Mouse (Mus musculus): ENCODE measurements around the gene Nprl3.
"Not testable (repeated sequence)": the region's sequence is repeated elsewhere in the genome, so short reads cannot be mapped to it uniquely, and the experiment has no call there.

Nprl3 gene

DNA sequence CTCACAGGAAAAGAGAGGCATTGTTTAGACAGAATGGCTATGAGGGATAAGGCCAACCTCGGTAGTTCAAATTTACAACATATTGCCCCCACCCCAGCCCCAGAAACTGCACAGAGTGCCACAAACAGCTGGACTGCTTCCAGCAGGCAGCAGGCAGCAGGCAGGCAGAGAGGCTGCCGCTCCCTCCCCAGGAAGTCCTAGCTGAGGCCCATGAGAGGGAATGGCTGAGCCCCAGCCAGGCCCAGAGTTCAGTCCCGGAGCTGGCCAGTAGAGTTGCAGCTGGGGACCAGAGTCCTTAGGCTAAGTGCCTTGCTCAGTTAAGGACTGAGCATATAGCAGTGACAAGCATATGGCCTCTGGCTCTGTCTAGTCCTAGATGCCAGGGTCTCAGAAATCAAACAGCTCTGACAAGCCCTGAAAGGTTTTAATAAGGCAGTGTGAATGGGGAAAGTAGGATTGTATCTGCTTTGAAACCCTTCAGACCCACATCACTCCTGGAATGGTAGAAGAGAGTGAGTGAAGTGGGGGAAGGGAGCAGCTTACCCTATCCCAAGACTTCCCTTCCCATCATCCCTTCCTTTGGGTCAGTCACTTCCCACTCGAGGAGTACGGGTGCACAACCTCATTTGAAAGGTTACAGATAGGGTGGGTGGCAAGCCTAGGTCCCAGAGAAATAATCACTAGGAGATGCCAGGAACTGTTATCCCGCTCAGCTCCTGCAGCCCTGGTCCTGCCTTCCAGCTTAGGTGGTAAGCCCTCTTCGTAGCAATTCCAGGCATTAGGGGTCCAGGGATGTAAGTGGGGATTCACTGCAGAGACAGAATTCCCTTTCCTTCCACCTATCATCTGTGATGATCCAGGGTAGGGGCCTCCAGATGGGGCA, 42.0 kb downstream of the Nprl3 start:
- DNase-seq (ENCODE audit: low read depth, low spot score) = no peak

DNA sequence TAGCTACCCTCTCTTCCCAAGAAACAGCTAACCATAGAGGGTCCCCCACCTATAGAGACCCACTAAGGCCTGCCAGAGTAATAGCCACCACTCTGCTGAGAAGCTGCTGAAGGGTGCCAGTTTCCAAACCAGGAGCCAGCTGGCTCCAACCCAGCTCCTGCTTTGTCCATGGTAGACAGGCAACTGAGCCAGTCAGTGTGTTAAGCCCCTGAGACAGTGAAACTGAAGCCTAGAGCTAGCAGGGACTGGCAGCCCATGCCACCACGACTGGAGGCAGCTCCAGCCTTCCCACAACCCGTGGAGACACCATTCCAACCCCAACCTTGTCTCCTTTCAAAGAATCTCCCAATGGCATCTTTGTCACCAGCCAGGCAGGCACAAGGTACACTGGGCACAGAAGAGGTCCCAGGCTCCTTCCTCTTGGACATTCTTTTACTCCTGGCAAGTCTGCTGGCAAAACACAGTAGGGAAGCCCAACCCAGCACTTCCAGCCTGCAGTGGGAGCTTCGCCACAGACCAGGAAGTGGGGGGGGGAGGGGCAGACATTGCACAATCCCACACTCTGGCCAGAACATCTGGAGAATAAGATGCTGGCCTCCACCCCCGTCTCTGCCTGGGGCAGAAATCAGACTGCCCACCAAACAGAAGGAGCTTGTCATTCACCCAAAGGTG, 42.9 kb downstream of the Nprl3 start:
- no peak for DNase-seq (ENCODE audit: low read depth, low spot score)

DNA sequence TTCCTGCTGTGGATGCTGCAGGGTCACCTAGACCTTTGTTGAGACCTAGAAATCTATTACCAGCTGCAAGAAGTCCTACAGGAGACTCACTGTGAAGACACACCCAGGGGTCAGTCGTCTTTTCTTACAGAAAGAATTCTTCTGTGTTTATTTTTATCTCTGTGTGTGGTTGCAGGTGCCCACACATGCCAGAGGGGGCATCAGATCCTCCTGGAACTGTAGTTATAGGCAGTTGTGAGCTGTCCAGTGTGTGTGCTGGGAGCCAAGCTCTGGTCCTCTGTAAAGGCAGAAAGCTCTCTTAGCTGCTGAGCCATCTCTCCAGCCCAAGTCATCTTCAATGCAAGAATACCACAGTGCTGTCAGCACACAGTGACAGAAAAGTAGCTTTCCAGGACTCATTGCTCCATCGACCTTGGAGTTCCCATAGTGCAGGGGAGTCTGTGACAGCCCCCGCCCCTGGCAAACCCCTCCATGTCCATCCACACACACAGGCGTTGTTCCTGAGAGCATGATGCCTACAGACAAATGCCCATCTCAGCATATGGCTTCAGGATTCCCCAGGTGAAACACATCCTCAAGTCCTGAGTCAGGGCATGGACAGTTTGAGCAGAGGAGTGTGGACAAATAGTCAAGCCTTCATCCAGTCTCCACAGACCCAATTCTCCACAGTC, 44.1 kb downstream of the Nprl3 start:
- DNase-seq (ENCODE audit: low read depth, low spot score) = no peak

DNA sequence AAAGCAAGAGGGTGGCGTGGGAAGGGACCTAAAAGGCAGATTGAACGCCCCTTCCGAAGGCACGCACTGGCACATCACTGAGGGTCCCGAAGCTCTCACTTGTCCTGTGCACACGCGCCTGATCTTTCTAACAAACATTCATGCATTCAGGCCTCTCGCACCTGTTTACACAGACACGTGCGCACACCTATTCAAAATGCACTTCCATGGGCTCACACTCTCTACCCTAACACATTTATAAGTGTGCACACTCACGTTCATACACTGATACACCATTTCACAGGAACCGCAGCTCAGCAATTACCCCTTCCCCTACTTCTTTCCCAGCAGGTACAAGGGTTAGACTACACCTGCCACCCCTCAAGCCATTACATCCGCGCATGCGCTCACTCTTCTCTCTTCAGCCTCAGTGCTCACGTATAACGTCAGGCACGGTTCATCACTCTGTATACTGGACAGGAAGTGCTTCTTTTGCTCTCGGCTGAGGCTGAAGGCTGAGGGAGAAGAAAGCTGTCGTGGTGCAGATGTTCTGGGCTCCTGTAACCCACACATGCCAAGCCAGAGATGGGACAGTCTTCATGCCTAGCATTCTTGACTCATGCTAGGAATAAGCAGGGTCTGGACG, 44.8 kb downstream of the Nprl3 start:
- DNase-seq (ENCODE audit: low read depth, low spot score) = no peak

DNA sequence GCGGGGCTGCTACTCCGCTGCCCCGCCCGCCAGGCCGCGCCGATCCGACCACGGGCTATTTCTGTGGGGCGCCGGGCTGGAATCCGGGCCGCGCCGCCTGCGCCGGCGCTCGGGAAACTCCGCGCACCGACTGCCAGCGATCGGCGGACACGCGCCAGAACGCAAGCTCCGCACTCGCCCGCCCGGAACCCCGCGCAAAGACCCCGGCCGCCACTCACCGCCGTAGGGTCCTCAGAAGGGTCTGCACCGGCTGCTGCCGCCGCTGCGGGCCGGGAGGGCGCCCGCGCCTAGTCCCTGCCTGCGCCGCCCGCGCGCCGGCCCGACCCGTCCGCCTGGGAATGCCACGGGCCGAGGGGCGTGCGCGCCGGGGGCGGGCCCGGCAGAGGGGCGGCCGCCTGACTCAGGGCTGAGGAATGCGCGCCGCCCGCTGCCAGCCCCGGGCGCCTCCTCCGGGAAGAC, 45.5 kb downstream of the Nprl3 start, which contains the start of gene Rhbdf1:
Gene Rhbdf1 (minus strand): TSS at position 350 of the 459 bp plus-strand sequence.
- no peak for DNase-seq (ENCODE audit: low read depth, low spot score)

DNA sequence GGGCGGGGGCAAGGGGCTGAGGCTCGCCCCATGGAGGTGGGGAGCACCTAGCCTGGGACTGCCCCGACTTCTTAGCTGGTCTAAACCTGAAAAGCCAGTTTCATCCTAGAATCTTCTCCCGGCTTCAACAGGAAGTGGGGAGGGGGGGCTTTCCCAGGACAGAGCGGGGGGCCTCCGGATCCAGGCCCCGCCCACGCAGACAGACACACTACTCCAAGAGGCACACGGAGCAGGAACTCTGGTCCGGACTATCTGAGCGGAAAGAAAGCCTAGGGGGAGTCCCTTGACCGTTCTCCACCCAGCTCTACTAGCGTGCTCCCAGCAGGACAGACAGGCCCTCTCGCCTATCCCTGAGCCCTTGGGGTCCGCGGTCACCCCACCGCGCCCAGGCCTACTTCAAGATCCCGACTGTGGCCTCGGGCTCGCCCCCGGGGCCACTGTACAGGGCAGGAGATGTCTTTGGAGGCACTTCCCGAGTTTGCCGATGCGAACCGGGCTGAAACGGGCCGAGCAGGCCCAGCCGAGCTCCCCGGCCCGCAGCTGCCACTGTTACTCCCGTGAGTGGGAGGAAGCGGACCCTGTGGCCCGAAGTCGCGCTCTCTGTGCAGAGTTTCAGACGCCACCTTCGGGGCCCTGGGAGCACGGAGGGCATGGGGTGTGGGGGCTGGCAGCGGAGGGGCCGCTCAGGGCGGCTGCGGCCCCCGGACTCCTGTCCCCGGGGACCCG, 46.1 kb downstream of the Nprl3 start:
- DNase-seq (ENCODE audit: low read depth, low spot score) = no peak

DNA sequence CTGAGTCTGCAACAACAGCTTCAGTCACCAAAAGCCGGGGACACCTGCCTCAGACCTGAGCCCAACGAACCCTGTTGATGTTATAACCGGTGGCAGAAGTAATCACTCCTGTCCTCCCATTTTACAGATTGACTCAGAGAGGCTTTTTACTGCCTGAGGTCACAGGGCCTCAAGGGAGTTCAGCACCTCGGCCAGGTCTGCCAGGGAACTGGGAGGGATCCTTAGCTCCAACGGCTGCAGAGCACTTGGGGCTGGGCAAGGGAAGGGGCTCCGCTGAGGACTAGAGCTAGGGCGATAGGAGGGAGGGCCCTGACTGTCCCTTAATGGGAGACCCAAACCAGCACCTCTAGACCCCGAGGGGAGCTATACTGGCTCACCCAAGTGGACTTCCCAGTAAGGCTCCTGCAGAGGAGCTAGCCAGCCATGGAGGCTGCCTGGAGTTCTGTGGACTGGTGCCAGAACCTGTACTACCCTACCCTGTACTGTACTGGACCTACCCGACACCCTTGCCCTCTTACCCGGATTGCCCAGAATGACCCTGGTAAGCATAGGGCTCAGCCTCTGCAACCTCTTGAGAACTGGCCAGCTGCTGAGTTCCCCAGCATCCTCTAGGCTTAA, 46.8 kb downstream of the Nprl3 start:
- no peak for DNase-seq (ENCODE audit: low read depth, low spot score)

DNA sequence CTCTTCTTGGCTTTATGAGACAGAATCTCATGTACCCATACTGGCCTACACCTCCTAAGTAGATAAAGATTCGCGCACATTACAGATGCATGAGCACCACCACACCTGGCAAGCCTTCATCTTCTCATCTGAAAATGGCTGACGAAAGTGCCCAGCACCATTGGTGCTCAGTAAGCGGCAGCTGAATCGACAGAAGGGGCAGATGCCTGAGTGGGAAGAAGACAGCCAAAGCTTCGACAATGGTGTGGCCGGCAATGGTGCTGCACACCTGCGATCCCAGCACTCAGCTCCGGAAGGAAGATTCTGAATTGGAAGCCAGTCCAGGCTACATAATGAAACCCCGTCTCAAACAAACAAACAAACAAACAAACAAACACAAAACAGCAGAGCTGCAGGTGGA, 48.2 kb downstream of the Nprl3 start:
- DNase-seq (ENCODE audit: low read depth, low spot score) = no peak

DNA sequence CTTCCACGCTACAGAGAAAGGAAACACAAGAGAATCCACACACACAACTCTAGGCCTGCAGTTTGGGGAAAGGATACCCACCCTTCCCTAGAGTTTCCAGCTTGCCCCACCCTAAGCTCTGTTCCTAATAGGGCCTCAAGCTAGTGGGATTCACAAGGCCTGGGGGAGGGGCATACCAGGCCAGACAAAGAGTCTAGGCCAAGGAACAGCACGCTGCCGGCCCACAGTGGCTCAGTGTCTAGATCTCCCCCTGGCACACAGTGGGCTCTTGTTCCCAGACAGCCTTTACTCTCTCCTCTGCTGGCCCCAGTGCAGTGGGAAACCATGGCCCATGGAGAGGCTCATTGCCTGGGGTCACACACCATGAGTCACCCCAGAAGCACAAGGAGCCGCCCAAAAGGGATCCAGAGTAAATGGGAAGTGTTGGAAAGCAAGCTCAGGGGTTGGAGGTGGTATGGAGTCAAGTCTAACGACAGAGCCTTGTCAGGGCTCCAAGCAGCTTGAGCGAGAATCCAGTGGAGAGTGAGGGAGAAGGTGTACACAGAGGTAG, 48.9 kb downstream of the Nprl3 start:
- no peak for DNase-seq (ENCODE audit: low read depth, low spot score)

DNA sequence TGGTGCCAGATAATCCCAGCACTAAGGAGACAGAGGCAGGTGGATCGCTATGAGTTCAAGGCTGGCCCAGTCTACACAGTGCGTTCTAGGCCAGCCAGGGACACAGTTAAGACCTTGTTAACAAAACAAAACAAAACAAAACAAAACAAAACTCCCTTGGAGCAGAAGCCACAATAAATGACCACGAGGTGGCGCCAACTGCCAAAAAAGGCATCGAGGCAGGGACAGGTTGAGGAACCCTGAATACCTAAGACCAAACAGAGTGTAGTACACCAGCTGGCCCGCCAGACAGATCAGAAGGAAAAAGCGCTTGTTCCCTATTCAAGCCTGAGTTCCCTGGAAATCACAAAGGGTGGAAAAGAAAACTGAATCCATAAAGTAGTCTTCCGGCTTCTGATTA, 50.7 kb downstream of the Nprl3 start:
- peak; percentile 53 for DNase-seq (ENCODE audit: low read depth, low spot score)

DNA sequence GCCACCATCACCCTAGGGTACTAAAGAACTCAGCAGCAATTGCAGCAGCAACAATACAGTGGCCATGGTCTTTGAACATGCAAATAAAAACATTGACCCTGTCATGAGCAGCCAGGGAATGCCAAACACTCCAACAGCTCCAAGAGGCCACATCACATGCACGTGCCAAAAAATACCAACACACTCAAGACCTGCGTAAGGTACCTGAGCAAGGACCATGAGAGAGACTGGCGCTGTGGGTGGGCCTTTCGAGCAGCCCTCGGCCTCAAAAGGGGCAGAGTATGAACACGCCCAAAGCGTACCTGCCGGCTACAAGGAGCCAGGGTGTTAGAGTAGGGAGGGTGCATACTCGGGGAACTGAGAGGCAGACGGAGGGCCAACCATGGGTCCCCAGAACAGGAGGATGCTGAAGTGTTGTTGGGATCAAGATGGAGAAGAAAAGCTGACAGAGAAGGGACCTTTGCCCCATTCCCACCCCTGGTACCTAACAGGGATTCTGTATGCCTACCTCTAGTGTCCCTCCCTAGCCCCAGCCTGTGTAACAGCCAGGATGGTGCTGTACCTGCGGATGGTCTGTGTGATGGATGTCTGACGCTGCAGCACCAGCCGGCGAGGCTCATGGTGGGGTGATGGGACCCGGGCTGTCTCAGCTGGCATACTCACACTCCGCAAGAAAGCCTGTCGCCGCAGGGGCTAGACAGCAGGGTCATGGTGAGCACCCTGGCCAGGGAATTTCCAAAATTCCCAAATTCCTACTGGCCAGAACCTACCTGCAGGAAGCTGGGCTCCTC, 51.9 kb downstream of the Nprl3 start:
- no peak for DNase-seq (ENCODE audit: low read depth, low spot score)

DNA sequence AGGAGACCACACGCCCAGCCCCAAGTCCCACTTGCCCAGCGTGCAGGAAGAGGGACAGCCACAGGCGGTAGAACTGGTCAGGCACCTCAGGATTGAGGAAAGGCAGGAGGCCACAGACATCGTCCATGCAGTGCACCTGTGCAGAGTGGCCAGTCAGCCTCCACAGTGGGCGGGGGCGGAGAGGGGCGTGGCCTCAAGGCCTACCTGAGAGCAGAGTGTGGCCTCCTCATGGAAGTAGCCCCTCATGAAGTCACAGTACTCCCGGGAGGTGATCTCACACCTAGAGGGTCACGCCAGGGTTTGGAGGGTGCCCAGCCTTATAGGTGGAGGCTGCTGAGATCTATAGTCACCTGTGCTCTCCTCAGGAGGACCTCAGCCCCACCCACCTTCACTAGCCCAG, 56.9 kb downstream of the Nprl3 start:
- DNase-seq (ENCODE audit: low read depth, low spot score) = no peak

DNA sequence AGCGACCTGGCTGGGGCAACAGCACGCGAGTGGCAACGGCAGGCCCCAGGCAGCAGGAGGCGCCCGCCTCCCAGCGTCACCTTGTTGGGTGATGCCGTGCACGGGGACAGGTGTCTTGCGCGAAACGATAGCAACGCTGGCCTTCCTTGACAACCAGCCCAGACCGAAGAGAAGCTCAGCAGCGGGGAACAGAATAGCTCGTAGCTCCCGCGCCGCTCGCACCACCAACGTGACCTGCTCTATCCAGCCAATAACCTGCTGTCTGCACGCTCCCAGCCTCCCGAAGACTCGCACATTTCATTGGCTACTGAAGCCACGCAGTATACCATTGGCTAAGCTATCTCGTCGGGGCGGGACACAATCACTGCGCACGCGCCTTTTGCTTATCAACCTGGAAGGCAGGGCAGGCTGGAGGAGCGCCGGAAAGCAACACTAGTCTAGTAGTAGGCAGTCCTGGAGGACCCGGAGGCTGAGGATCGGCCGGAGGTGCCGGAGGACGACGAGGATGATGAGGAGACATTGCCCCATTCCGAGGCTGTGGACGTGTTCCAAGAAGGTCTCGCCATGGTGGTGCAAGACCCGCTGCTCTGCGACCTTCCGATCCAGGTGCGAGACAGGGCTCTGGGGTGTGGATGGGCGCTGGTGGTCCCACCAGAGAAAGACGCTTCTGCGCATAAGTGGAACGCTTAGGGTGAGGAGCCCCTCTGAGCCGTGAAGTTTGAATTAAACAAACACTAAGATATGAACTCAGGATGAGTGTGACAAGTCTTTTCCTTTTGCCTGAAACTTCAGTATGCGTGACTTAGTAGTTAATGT, 62.2 kb downstream of the Nprl3 start, which contains the start of gene Snrnp25:
Gene Snrnp25 (plus strand): TSS at position 358 of the 816 bp plus-strand sequence.
- peak; percentile 91 for DNase-seq (ENCODE audit: low read depth, low spot score)

DNA sequence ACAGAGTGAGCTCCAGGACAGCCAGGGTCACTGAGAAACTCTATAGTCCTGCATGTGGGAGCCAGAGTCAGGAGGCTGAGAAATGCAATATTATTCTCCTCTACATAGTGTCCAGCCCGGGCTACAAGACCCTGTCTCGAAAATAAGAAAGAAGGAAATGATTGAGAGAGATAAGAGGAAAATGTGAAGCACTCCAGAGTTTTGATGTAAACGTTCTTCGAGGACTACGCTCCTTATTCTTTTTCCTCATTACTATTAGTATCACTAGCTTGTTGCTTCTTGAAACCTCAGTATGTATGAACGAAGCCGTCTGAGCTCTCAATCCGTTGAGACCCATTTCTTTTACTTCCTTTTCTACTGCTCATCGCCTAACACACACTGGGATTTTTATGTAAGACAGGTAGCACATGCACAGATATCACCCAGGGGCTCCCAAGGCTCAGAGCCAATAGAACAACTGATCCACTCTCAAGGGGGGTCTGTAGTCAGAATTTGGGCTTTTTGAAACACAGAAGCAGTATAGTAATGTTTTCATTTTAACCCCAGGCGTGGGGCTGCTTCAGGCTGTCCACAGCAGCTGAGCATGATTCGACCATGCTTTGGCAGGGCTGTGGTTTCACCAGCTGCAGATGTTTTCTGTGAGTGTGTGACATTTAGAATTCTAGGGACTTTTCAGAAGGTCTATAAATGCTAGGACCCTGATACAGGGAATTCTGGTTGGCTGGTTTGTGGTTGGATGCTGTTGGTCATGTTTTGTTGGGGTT, 65.4 kb downstream of the Nprl3 start:
- DNase-seq (ENCODE audit: low read depth, low spot score) = no peak

DNA sequence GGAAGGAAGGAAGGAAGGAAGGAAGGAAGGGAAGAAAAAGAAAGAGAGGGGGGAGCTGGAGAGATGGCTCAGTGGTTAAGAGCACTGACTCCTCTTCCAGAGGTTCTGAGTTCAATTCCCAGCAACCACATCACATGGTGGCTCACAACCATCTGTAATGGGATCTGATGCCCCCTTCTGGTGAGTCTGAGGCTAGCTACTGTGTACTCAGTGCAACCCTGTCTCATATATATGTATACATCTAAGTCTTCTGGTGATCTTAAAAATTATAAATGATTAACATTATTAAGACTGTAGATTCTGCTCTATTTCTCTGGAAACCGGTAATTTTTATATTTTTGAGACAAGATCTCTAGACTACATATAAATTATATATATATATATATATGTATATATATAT, 66.5 kb downstream of the Nprl3 start:
- DNase-seq (ENCODE audit: low read depth, low spot score) = not testable (repeated sequence)

DNA sequence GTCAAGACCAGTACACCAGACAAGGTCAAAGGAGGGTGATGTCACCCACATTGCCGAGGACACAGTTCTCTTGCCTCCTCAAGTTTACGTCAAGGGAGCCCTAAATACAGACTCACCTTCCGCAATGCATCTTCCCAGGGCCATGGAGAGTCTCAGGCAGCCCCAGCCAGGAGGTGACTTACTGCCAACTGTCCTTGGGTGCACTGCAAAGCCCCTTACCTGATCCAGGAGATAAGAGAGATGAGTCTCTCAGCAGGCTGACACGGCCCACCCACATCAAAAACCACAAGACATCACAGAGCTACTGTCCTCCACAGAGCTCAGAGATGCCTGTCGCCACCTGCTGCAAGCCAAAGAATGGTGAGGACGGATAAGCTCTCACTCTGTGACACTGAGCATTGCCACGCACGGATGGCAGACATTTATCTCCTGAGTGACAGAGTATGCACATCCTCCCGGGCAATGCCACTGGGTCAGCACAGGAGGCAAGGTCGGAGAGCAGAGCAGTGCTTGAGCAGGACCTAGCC, 67.4 kb downstream of the Nprl3 start, which contains the start of gene Il9r:
Gene Il9r (minus strand): TSS at position 205 of the 527 bp plus-strand sequence.
- no peak for DNase-seq (ENCODE audit: low read depth, low spot score)

DNA sequence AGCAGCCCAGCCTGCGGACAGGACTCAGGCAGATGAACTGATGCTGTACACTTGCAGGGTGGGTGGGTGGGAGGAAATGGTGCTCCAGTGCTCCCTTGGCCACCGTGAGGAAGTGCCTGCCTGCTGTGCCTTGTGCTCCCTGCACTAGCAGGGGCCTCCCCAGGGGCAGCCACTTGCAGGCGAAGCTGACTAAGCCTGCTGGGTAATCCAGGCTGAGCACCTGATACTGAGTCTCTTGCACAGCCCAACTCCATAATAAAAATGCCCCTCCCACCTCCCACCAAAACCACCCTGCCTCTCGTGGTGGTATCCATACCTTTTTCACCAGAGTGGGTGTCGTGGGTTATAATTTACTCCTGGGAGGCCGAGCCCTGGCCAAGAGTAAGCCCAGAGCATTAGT, 68.3 kb downstream of the Nprl3 start:
- no peak for DNase-seq (ENCODE audit: low read depth, low spot score)

Measured in retina, adult 2 months (tissue).